Mouse (Mus musculus) hematopoietic stem cell, adult 5-6 weeks (primary cell): Measurements from ENCODE around the gene Nt5m. TPM values are rescaled to one million over a fixed set of nuclear protein-coding genes. Genes with fewer than 3 reads are reported as not detected.

Experiments used
- ATAC-seq, 2 experiments: fragments of 125-278 bp in 1 of 2; replicated peaks in 1 of 2; 2 replicates each; pipeline ENCODE4 v1.8.0; 2016 to 2017; ENCODE audit warnings: inconsistent platforms in 2 of 2, mild to moderate bottlenecking in 2 of 2, moderate number of reproducible peaks in 2 of 2, low read depth in 1 of 2, moderate TSS enrichment in 1 of 2; ENCODE audit not compliant: low FRiP score in 2 of 2, poor library complexity in 2 of 2, severe bottlenecking in 2 of 2, insufficient read depth in 1 of 2, low TSS enrichment in 1 of 2
- total RNA-seq: library from RNA; stranded (forward); fragments of 172-1452, 232-1000 nt; gene quantifications from 2 replicates; pipeline ENCODE4 v1.2.3, GENCODE M21; 2017

Gene Nt5m
- 11.1 and 16.7 TPM in 2 replicates for total RNA-seq

- peak; percentile 88 to 91 for ATAC-seq
Observed at GRCm38 (mm10) chr11:59839008-59839458, at the start of gene Nt5m. Nt5m (plus strand) TSS chr11:59839447.

- ATAC-seq: no peak
Observed at GRCm38 (mm10) chr11:59793390-59793789, 45.9 kb upstream of the Nt5m start.

- no peak for ATAC-seq
Observed at GRCm38 (mm10) chr11:59800412-59800811, 38.8 kb upstream of the Nt5m start.

- ATAC-seq: no peak
Observed at GRCm38 (mm10) chr11:59801881-59802280, 37.4 kb upstream of the Nt5m start.

- no peak for ATAC-seq
Observed at GRCm38 (mm10) chr11:59803516-59803915, 35.7 kb upstream of the Nt5m start.

GRCm38 (mm10) chr11:59804409-59805110 is 34.7 kb upstream of the Nt5m start:
- ATAC-seq: no peak

GRCm38 (mm10) chr11:59805256-59805655 is 34.0 kb upstream of the Nt5m start:
- no peak for ATAC-seq

GRCm38 (mm10) chr11:59805656-59806055 is 33.6 kb upstream of the Nt5m start:
- ATAC-seq: no peak

GRCm38 (mm10) chr11:59808170-59808960 is 30.9 kb upstream of the Nt5m start:
- ATAC-seq: no peak

GRCm38 (mm10) chr11:59809071-59809669 is 30.1 kb upstream of the Nt5m start:
- ATAC-seq: peak; percentile 41 to 42

- ATAC-seq: peak; percentile 90
Observed at GRCm38 (mm10) chr11:59809670-59810474, 29.4 kb upstream of the Nt5m start, which contains the start of gene Flcn. Flcn (minus strand) TSS chr11:59810016.

GRCm38 (mm10) chr11:59810480-59811158 is 28.6 kb upstream of the Nt5m start:
- ATAC-seq: no peak

- no peak for ATAC-seq
Observed at GRCm38 (mm10) chr11:59811211-59811610, 28.0 kb upstream of the Nt5m start.

GRCm38 (mm10) chr11:59813276-59813675 is 26.0 kb upstream of the Nt5m start:
- ATAC-seq: no peak

GRCm38 (mm10) chr11:59814311-59814710 is 24.9 kb upstream of the Nt5m start:
- ATAC-seq: no peak

GRCm38 (mm10) chr11:59814936-59815335 is 24.3 kb upstream of the Nt5m start:
- no peak for ATAC-seq
